Mouse (Mus musculus): ENCODE measurements around the gene Lhfpl3.

DNA sequence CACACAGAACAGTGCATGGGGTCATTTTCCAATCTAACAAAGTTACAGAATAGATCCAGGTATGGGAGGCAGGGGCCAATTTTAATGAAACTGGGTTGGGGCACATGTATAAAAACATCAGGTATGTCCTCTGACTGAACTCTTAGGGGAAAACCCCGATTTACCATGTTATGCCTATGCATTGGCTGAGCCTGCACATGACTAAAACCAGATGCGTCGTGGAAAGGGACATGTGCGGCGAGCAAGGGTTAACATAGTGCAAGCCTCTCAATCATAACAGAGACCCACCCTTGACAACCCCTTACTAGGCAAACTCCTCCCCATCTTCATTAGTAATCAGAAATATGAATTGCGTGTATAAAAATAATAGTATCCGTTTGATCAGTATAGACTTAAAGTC, 533.5 kb downstream of the Lhfpl3 start:
- TF ChIP-seq CTCF (IDR thresholded peaks at IDR 0.05; ENCODE audit: borderline replicate concordance, control insufficient read depth, extremely low read depth, insufficient read depth, low read length, poor library complexity) (no peak), POLR2A (IDR thresholded peaks at IDR 0.05; ENCODE audit: control insufficient read depth, extremely low read depth, insufficient read depth, low read length, poor library complexity) (no peak)

Measured in thymus, adult 2 months (tissue).